Mouse (Mus musculus): ENCODE data around the gene Galnt17. TPM values are rescaled to one million over a fixed set of nuclear protein-coding genes. Genes with fewer than 3 reads are reported as not detected.

Galnt17 gene
- polyA plus RNA-seq, 1 experiment from 2014 or later, result 5.1 TPM

- WGBS, result 97% methylated on average over 3 of the region's 3 CpGs
- no peaks in the 10 kb centered on the region for H3K36me3 ChIP-seq
- no peak overlapping the region for H3K27ac ChIP-seq
- H3K4me1 ChIP-seq (replicated peaks), result no peaks in the 10 kb centered on the region
- no peak overlapping the region for H3K4me3 ChIP-seq (replicated peaks)
- no peak for ATAC-seq
- no peaks in the 10 kb centered on the region for H3K9me3 ChIP-seq
- H3K4me2 ChIP-seq (replicated peaks), result no peak overlapping the region
- H3K27me3 ChIP-seq, result no peaks in the 10 kb centered on the region
- H3K9ac ChIP-seq (replicated peaks), result no peak overlapping the region
Measured at GRCm38 (mm10) chr5:130895991-130896390, 412.3 kb downstream of the Galnt17 start.

GRCm38 (mm10) chr5:130891735-130892134 lies 416.6 kb downstream of the Galnt17 start:
- ATAC-seq, result no peak
- no peak overlapping the region for H3K9ac ChIP-seq (replicated peaks)
- H3K27ac ChIP-seq, result no peak overlapping the region
- no peak overlapping the region for H3K4me3 ChIP-seq (replicated peaks)
- H3K36me3 ChIP-seq, result no peaks in the 10 kb centered on the region
- no peak overlapping the region for H3K4me2 ChIP-seq (replicated peaks)
- no peaks in the 10 kb centered on the region for H3K4me1 ChIP-seq (replicated peaks)
- H3K27me3 ChIP-seq, result no peaks in the 10 kb centered on the region
- no peaks in the 10 kb centered on the region for H3K9me3 ChIP-seq
- WGBS, result 67% methylated on average over 5 of the region's 5 CpGs

GRCm38 (mm10) chr5:130880331-130880730 lies 428.0 kb downstream of the Galnt17 start:
- Histone ChIP-seq H3K9me3 (no peaks in the 10 kb centered on the region), H3K27me3 (no peaks in the 10 kb centered on the region), H3K36me3 (no peaks in the 10 kb centered on the region), H3K4me3 (replicated peaks) (no peak overlapping the region), H3K4me1 (replicated peaks) (no peaks in the 10 kb centered on the region), H3K9ac (replicated peaks) (no peak overlapping the region), H3K27ac (no peak overlapping the region), H3K4me2 (replicated peaks) (no peak overlapping the region)
- WGBS, result 79% methylated on average over 5 of the region's 5 CpGs
- ATAC-seq, result no peak

DNA sequence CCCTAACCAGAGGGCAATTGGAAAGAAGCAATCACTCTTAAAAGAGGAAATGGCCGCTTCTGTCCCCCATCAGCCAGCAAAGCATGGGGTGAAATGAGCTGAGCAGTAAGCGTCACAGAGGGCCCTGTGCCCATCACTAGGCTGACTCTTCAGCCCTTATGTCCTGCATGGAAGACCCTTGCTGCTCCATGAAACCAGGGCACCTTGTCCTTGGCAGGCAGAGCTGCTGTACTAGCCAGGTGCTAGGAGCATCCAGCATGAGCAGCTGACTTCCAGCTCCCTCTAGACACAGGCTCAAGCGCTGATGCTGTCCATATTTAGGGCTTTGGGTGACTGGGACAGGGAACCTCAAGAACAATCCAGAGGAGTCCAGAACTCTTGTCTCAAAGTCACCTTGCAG lies 432.9 kb downstream of the Galnt17 start:
- H3K27me3 ChIP-seq, result no peaks in the 10 kb centered on the region
- no peak for ATAC-seq
- no peak overlapping the region for H3K9ac ChIP-seq (replicated peaks)
- 91% methylated on average over 3 of the region's 3 CpGs for whole genome bisulfite sequencing
- H3K36me3 ChIP-seq, result no peaks in the 10 kb centered on the region
- no peak overlapping the region for H3K27ac ChIP-seq
- H3K4me2 ChIP-seq (replicated peaks), result no peak overlapping the region
- H3K9me3 ChIP-seq, result no peaks in the 10 kb centered on the region
- no peaks in the 10 kb centered on the region for H3K4me1 ChIP-seq (replicated peaks)
- H3K4me3 ChIP-seq (replicated peaks), result no peak overlapping the region

GRCm38 (mm10) chr5:130871086-130871485 lies 437.2 kb downstream of the Galnt17 start:
- ATAC-seq, result no peak

GRCm38 (mm10) chr5:130869869-130870268 lies 438.4 kb downstream of the Galnt17 start:
- 83% methylated on average over 1 of the region's 1 CpGs for WGBS
- no peaks in the 10 kb centered on the region for H3K27me3 ChIP-seq
- H3K4me1 ChIP-seq (replicated peaks), result no peaks in the 10 kb centered on the region
- H3K9me3 ChIP-seq, result no peaks in the 10 kb centered on the region
- ATAC-seq, result no peak
- no peak overlapping the region for H3K9ac ChIP-seq (replicated peaks)
- no peaks in the 10 kb centered on the region for H3K36me3 ChIP-seq
- no peak overlapping the region for H3K27ac ChIP-seq
- H3K4me2 ChIP-seq (replicated peaks), result no peak overlapping the region
- no peak overlapping the region for H3K4me3 ChIP-seq (replicated peaks)

More at GRCm38 (mm10) chr5:130871086-130871485, 437.2 kb downstream of the Galnt17 start:
- H3K4me3 ChIP-seq (replicated peaks), result no peak overlapping the region
- 71% methylated on average over 8 of the region's 8 CpGs for WGBS
- H3K27me3 ChIP-seq, result no peaks in the 10 kb centered on the region
- no peaks in the 10 kb centered on the region for H3K36me3 ChIP-seq
- no peaks in the 10 kb centered on the region for H3K4me1 ChIP-seq (replicated peaks)
- H3K9ac ChIP-seq (replicated peaks), result no peak overlapping the region
- no peaks in the 10 kb centered on the region for H3K9me3 ChIP-seq
- no peak overlapping the region for H3K27ac ChIP-seq
- no peak overlapping the region for H3K4me2 ChIP-seq (replicated peaks)

DNA sequence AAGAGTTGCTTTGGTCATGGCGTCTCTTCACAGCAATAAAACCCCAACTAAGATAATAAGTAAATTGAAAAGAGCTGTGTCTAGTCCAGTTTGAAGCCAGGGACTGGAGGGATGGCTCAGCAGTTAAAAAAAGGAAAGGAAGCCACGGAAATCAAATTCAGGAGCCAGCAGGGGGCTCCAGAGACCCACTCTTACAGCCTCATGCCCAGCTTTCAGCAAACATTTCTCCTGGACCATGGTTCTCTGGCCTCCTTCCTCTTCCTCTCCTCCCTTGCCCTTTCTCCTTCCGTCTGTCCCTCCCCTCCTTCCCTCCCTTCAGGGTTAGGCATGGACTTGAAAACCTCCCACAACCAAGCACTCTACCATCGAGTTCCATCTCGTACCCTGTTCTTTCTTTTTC lies 446.0 kb downstream of the Galnt17 start:
- Histone ChIP-seq H3K9ac (replicated peaks) (no peak overlapping the region), H3K4me3 (replicated peaks) (no peak overlapping the region), H3K9me3 (no peaks in the 10 kb centered on the region), H3K27me3 (no peaks in the 10 kb centered on the region), H3K4me1 (replicated peaks) (no peaks in the 10 kb centered on the region), H3K36me3 (no peaks in the 10 kb centered on the region), H3K4me2 (replicated peaks) (no peak overlapping the region), H3K27ac (no peak overlapping the region)
- WGBS, result 62% methylated on average over 5 of the region's 5 CpGs
- ATAC-seq, result no peak

DNA sequence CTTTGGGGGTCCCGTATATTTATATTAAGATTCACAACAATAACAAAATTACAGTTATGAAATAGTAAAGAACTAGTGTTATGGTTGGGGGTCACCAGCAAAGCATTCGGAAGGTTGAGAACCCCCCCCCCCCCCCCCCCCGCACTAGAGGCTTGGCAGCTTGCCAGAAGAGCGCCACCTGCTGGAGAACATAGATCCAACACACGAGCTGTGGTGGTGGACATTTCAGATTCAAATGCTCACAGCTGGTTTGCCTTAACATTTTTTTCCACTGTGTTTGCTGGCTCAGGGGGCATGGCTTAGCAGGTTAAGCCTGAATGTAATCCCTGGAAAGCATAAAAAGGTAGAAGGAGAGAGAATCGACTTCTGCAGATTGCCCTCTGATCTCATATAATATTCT lies 448.6 kb downstream of the Galnt17 start:
- H3K36me3 ChIP-seq, result no peaks in the 10 kb centered on the region
- no peak overlapping the region for H3K4me2 ChIP-seq (replicated peaks)
- H3K9me3 ChIP-seq, result no peaks in the 10 kb centered on the region
- ATAC-seq, result no peak
- no peaks in the 10 kb centered on the region for H3K4me1 ChIP-seq (replicated peaks)
- H3K27ac ChIP-seq, result no peak overlapping the region
- H3K9ac ChIP-seq (replicated peaks), result no peak overlapping the region
- WGBS, result 53% methylated on average over 5 of the region's 6 CpGs
- no peaks in the 10 kb centered on the region for H3K27me3 ChIP-seq
- H3K4me3 ChIP-seq (replicated peaks), result no peak overlapping the region

DNA sequence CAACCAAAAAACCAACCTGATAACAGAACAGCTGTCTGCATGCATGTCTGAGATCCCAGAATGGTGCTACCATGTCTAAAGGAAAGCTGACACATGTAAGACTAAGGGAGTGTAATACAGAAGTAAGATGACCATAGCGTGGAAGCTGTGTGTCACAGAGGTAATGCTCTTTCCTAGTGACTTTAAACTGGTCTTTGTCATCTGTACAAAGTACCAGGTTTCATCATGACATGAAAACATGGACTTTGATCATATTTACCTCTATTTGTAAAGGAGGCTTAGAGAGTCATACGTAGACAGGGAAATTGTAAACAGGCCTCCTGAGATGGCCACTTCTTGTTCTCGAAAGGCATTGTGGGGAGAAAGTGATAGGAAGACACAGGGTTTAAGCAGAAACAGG lies 449.6 kb downstream of the Galnt17 start:
- no peak overlapping the region for H3K4me3 ChIP-seq (replicated peaks)
- H3K4me1 ChIP-seq (replicated peaks), result no peaks in the 10 kb centered on the region
- H3K27me3 ChIP-seq, result no peaks in the 10 kb centered on the region
- H3K27ac ChIP-seq, result no peak overlapping the region
- H3K4me2 ChIP-seq (replicated peaks), result no peak overlapping the region
- 87% methylated on average over 3 of the region's 3 CpGs for WGBS
- no peak for ATAC-seq
- H3K9ac ChIP-seq (replicated peaks), result no peak overlapping the region
- no peaks in the 10 kb centered on the region for H3K36me3 ChIP-seq
- no peaks in the 10 kb centered on the region for H3K9me3 ChIP-seq

GRCm38 (mm10) chr5:130858148-130858547 lies 450.1 kb downstream of the Galnt17 start:
- H3K27me3 ChIP-seq, result no peaks in the 10 kb centered on the region
- no peak overlapping the region for H3K27ac ChIP-seq
- H3K9me3 ChIP-seq, result no peaks in the 10 kb centered on the region
- WGBS, result 18% methylated on average over 8 of the region's 8 CpGs
- no peak overlapping the region for H3K9ac ChIP-seq (replicated peaks)
- H3K4me1 ChIP-seq (replicated peaks), result no peaks in the 10 kb centered on the region
- peak; percentile 30; the same call in 1 of the 2 replicates for ATAC-seq
- no peak overlapping the region for H3K4me3 ChIP-seq (replicated peaks)
- no peak overlapping the region for H3K4me2 ChIP-seq (replicated peaks)
- no peaks in the 10 kb centered on the region for H3K36me3 ChIP-seq

DNA sequence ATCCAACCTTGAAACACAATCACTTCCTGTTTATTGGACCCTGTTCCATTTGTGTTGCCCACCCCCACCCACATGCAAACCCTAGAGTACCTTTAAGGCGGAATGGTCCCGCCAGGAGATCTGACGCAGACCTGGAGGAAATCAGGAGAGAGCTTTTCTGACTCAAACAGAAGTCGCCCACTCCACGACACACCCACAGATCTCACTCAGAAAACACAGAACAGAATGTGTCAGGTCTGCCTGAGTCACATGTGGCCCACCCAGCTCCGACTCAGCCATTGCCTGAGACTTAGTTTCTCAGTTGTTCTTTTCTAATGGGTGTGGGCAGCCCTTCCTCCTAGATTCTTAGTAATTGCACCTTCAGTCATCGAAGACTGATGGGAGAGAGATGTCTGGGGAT lies 453.9 kb downstream of the Galnt17 start:
- H3K9me3 ChIP-seq, result no peaks in the 10 kb centered on the region
- 89% methylated on average over 7 of the region's 7 CpGs for WGBS
- no peak for ATAC-seq
- H3K4me3 ChIP-seq (replicated peaks), result no peak overlapping the region
- no peak overlapping the region for H3K9ac ChIP-seq (replicated peaks)
- peaks cover 4% of the 10 kb centered on the region; the same call in 1 of the 2 replicates for H3K4me1 ChIP-seq (replicated peaks)
- no peaks in the 10 kb centered on the region for H3K36me3 ChIP-seq
- H3K4me2 ChIP-seq (replicated peaks), result no peak overlapping the region
- H3K27ac ChIP-seq, result no peak overlapping the region
- no peaks in the 10 kb centered on the region for H3K27me3 ChIP-seq

DNA sequence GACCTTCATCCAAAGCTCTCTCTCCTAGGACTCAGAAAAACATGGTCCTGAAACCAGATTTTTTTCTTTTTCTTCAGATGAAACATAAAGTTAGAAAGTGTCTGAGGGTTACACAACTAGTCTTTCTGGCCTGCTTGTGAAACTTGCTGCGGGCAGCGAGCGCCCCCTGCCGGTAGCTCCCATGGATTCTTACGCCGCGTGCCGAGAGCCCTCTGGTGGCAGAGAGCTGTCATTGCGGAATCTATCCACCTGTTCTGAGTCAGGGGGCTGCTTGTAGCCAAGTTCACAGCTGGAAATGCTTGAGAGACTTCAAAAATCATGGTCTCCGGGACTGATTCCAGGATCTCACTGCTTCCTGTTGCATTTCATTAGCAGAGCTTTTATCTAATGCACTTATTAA lies 454.9 kb downstream of the Galnt17 start:
- H3K36me3 ChIP-seq, result no peaks in the 10 kb centered on the region
- no peak overlapping the region for H3K9ac ChIP-seq (replicated peaks)
- H3K27ac ChIP-seq, result no peak overlapping the region
- no peak for ATAC-seq
- no peak overlapping the region for H3K4me2 ChIP-seq (replicated peaks)
- H3K27me3 ChIP-seq, result no peaks in the 10 kb centered on the region
- no peaks in the 10 kb centered on the region for H3K9me3 ChIP-seq
- WGBS, result 1% methylated on average over 10 of the region's 10 CpGs
- H3K4me1 ChIP-seq (replicated peaks), result peaks cover 4% of the 10 kb centered on the region; the same call in 1 of the 2 replicates
- no peak overlapping the region for H3K4me3 ChIP-seq (replicated peaks)

DNA sequence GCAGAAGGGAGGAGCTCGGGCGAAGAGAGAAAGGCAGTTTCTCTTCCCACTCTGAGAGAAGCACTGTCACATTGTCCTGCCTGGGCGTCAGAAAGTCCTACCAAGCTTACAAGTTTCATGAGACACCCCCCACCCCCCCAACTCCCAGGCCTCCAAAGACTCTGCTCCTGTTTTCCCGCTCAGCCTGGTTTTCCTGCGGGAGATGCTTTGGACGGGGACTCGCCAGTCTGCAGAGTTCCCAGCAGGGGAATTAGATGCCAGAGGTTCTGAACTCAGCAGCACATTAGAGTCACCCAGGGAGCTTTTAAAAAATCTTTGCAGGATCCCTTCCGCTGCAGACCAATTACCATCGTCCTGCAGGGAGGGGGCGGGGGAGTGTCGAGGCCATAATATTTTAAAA lies 456.1 kb downstream of the Galnt17 start:
- Histone ChIP-seq H3K9ac (replicated peaks) (no peak overlapping the region), H3K4me3 (replicated peaks) (0 out of 2 replicates have a peak overlapping the region, but pooled peaks have one; percentile 6), H3K36me3 (no peaks in the 10 kb centered on the region), H3K4me1 (replicated peaks) (peaks cover 4% of the 10 kb centered on the region; the same call in 1 of the 2 replicates), H3K27ac (no peak overlapping the region), H3K27me3 (no peaks in the 10 kb centered on the region), H3K4me2 (replicated peaks) (peak overlapping the region; percentile 25), H3K9me3 (no peaks in the 10 kb centered on the region)
- no peak for ATAC-seq
- WGBS, result 8% methylated on average over 10 of the region's 11 CpGs
